ENCODE assay signal across 27 mouse cellular contexts in genomic region chrX:20379347-20380014, GRCm38 (mm10). TPM values are rescaled to one million over a fixed set of nuclear protein-coding genes. Genes with fewer than 3 reads are reported as not detected.
DNase-seq lines count a peak whose midpoint lies in the region; ATAC-seq and TF ChIP-seq lines count a peak whose summit lies in the region.
"Had no signal": no experiment of that assay in that cellular context is flagged by ENCODE, and none has a peak within 500 bp of the region (broad histone marks: within the 10 kb centered on the region; RNA-seq: fewer than 3 reads in every experiment).

No protein-coding gene starts in this region.

- in situ Hi-C loops in CH12.LX (cut with MboI; ENCODE audit: low pct_ligation_motif_present, low pct_unique_long_range_greater_than_20kb, low sequenced_read_pairs): no loop called here

- no peak for TF ChIP-seq EP300 in CH12.LX (IDR thresholded peaks at IDR 0.05; ENCODE audit: low read length)

- no peak for TF ChIP-seq POLR2A in CH12.LX (IDR thresholded peaks at IDR 0.05; ENCODE audit: low read depth, low read length)
- no peak for TF ChIP-seq POLR2A in bone marrow macrophage, adult 2 months (IDR thresholded peaks at IDR 0.05; ENCODE audit: borderline replicate concordance, low read depth, low read length)
- no peak for TF ChIP-seq POLR2A in thymus, adult 2 months (IDR thresholded peaks at IDR 0.05; ENCODE audit: control insufficient read depth, extremely low read depth, insufficient read depth, low read length, poor library complexity)

- no peak for TF ChIP-seq RAD21 in CH12.LX (IDR thresholded peaks at IDR 0.05; ENCODE audit: low read depth, low read length)

- H3K27ac ChIP-seq in CH12.LX (ENCODE audit: insufficient read depth, low read depth): no peak overlapping the region
- H3K27ac ChIP-seq in bone marrow macrophage, adult 2 months (ENCODE audit: insufficient read depth, low read depth, low read length): peak overlapping the region; percentile 26; the same call in 1 of the 2 replicates
- no peak overlapping the region for H3K27ac ChIP-seq in thymus, adult 2 months (ENCODE audit: control insufficient read depth, insufficient read depth, low read length)
- H3K27ac ChIP-seq: embryonic facial prominence, embryonic 12.5 days; embryonic facial prominence, embryonic 15.5 days; gastrocnemius, adult 2 months; heart, embryonic 15.5 days; hindbrain, embryonic 12.5 days; hindbrain, embryonic 15.5 days had no signal

- H3K9me3 ChIP-seq in CH12.LX (replicated peaks; ENCODE audit: low read length): no peaks in the 10 kb centered on the region
- H3K9me3 ChIP-seq: embryonic facial prominence, embryonic 12.5 days; embryonic facial prominence, embryonic 15.5 days; heart, embryonic 12.5 days; heart, embryonic 15.5 days; hindbrain, embryonic 12.5 days; hindbrain, embryonic 15.5 days had no signal

- peak overlapping the region; percentile 48; the same call in 1 of the 2 replicates for H3K9ac ChIP-seq in CH12.LX (ENCODE audit: insufficient read depth, low read depth)
- H3K9ac ChIP-seq: embryonic facial prominence, embryonic 12.5 days; embryonic facial prominence, embryonic 15.5 days; forebrain, postnatal 0 days; heart, embryonic 12.5 days; heart, embryonic 15.5 days; hindbrain, embryonic 12.5 days; hindbrain, embryonic 15.5 days had no signal

- DNase-seq in CH12.LX (ENCODE audit: extremely low read depth): no peak
- no peak for DNase-seq in lung, postnatal 14 days
- no peak for DNase-seq in thymus, adult 2 months
- no peak for DNase-seq in heart, postnatal 25 days (ENCODE audit: low spot score)
- DNase-seq in cerebellum, postnatal 10 days: no peak
- DNase-seq: adrenal gland, postnatal 10 days; adrenal gland, postnatal 36 days; B cell, adult 2 months; cerebellum, adult 11-12 months; cerebellum, adult 8-10 months; cerebellum, postnatal 14 days; forebrain, postnatal 0 days; gastrocnemius, adult 2 months; gastrocnemius, postnatal 14 days; heart, adult 18-20 months; heart, postnatal 10 days had no signal

- H3K4me2 ChIP-seq in CH12.LX (ENCODE audit: insufficient read depth, low read depth, poor library complexity, severe bottlenecking): no peak overlapping the region
- H3K4me2 ChIP-seq: embryonic facial prominence, embryonic 12.5 days; embryonic facial prominence, embryonic 15.5 days; heart, embryonic 12.5 days; heart, embryonic 15.5 days; hindbrain, embryonic 12.5 days; hindbrain, embryonic 15.5 days had no signal

- H3K79me2 ChIP-seq in CH12.LX (replicated peaks; ENCODE audit: control insufficient read depth, extremely low read depth, insufficient read depth, poor library complexity, severe bottlenecking): peaks cover 20% of the 10 kb centered on the region

- H3K27me3 ChIP-seq in CH12.LX (replicated peaks): no peaks in the 10 kb centered on the region
- H3K27me3 ChIP-seq in thymus, adult 2 months (ENCODE audit: control insufficient read depth, insufficient read depth, low read length): no peaks in the 10 kb centered on the region
- H3K27me3 ChIP-seq: embryonic facial prominence, embryonic 12.5 days; embryonic facial prominence, embryonic 15.5 days; heart, embryonic 12.5 days; heart, embryonic 15.5 days; hindbrain, embryonic 12.5 days; hindbrain, embryonic 15.5 days had no signal

- dilution Hi-C loops in CH12.LX (cut with MboI; ENCODE audit: extremely low pct_ligation_motif_present, extremely low pct_unique_long_range_greater_than_20kb, low sequenced_read_pairs): no loop called here

- H3K4me3 ChIP-seq in CH12.LX (replicated peaks in 1 of 3; ENCODE audit: low read depth in 2 of 3, low read length in 2 of 3, poor library complexity in 1 of 3): no peak overlapping the region
- H3K4me3 ChIP-seq in bone marrow macrophage, adult 2 months (ENCODE audit: insufficient read depth, low read length): no peak overlapping the region
- H3K4me3 ChIP-seq in thymus, adult 2 months (ENCODE audit: control insufficient read depth, insufficient read depth, low read length): no peak overlapping the region
- H3K4me3 ChIP-seq: embryonic facial prominence, embryonic 12.5 days; embryonic facial prominence, embryonic 15.5 days; gastrocnemius, adult 2 months; heart, embryonic 12.5 days; heart, embryonic 15.5 days; hindbrain, embryonic 12.5 days; hindbrain, embryonic 15.5 days had no signal

- peaks cover 16 to 30% of the 10 kb centered on the region in 2 experiments for H3K36me3 ChIP-seq in CH12.LX (replicated peaks in 1 of 2; ENCODE audit: control insufficient read depth in 1 of 2, insufficient read depth in 1 of 2, low read length in 1 of 2)
- H3K36me3 ChIP-seq in thymus, adult 2 months (ENCODE audit: control insufficient read depth, insufficient read depth, low read length): no peaks in the 10 kb centered on the region
- H3K36me3 ChIP-seq: heart, embryonic 15.5 days had no signal

- intact Hi-C loops in heart, postnatal 25 days (cut with DNase I): no loop called here

- H3K4me1 ChIP-seq in CH12.LX (ENCODE audit: control insufficient read depth in 1 of 2, insufficient read depth in 2 of 2): peaks cover 3 to 6% of the 10 kb centered on the region in 2 experiments; a peak in 2 of 4 replicates
- peaks cover 9% of the 10 kb centered on the region for H3K4me1 ChIP-seq in bone marrow macrophage, adult 2 months (ENCODE audit: control insufficient read depth, insufficient read depth, low read length)
- no peaks in the 10 kb centered on the region for H3K4me1 ChIP-seq in thymus, adult 2 months (replicated peaks; ENCODE audit: control insufficient read depth, insufficient read depth, low read length)
- H3K4me1 ChIP-seq: embryonic facial prominence, embryonic 12.5 days; embryonic facial prominence, embryonic 15.5 days; heart, embryonic 12.5 days; heart, embryonic 15.5 days; hindbrain, embryonic 12.5 days; hindbrain, embryonic 15.5 days had no signal

- peak; percentile 91 for ATAC-seq in granulocyte monocyte progenitor cell, adult 5-6 weeks (replicated peaks; ENCODE audit: poor library complexity, severe bottlenecking)
- ATAC-seq in megakaryocyte-erythroid progenitor cell, adult 5-6 weeks (replicated peaks; ENCODE audit: low FRiP score, low TSS enrichment, poor library complexity, severe bottlenecking): 0 out of 2 replicates have a peak, but pooled peaks have one; percentile 18
- ATAC-seq: activated CD4-positive, CD25-positive, alpha-beta regulatory T cell, adult 4 months; forebrain, embryonic 14.5 days; forebrain, postnatal 0 days had no signal

- no peak for TF ChIP-seq CTCF in CH12.LX (conservative IDR thresholded peaks at IDR 0.05 in 1 of 2, IDR thresholded peaks at IDR 0.05 in 1 of 2; ENCODE audit: low read depth in 2 of 2, low read length in 2 of 2)
- no peak for TF ChIP-seq CTCF in bone marrow macrophage, adult 2 months (IDR thresholded peaks at IDR 0.05; ENCODE audit: low read depth, low read length)
- TF ChIP-seq CTCF in thymus, adult 2 months (IDR thresholded peaks at IDR 0.05; ENCODE audit: borderline replicate concordance, control insufficient read depth, extremely low read depth, insufficient read depth, low read length, poor library complexity): no peak

- 32% methylated on average over 7 of the region's 7 CpGs for WGBS in thymus, adult 2 months

TF ChIP-seq in CH12.LX, 34 proteins besides CTCF, POLR2A, EP300 and RAD21:
- TF ChIP-seq ETS1 (conservative IDR thresholded peaks at IDR 0.05; ENCODE audit: low read depth, low read length) (no peak), BHLHE40 (IDR thresholded peaks at IDR 0.05; ENCODE audit: low read depth, low read length) (0 out of 2 replicates have a peak, but pooled peaks have one; percentile 14), UBTF (IDR thresholded peaks at IDR 0.05; ENCODE audit: low read depth, low read length) (no peak), ZKSCAN1 (IDR thresholded peaks at IDR 0.05; ENCODE audit: borderline replicate concordance, low read depth, low read length) (no peak)

RNA-seq across cellular contexts. Expression of gene Rp2, which starts 15.2 kb away (rescaled TPM):
- 34.7 and 34.9 TPM in 2 replicates for total RNA-seq in CH12.LX (2012; rRNA removed)
- total RNA-seq in CH12.LX (2014; rRNA removed): 67.6 and 79.3 TPM in 2 replicates
- 31.6 and 34.8 TPM in 2 replicates for polyA plus RNA-seq in CH12.LX (2012; ENCODE audit: insufficient read length, low read depth)
- 103 and 104 TPM in 2 replicates for polyA plus RNA-seq in bone marrow macrophage, adult 2 months (2012; ENCODE audit: insufficient read depth, insufficient read length, missing spikeins)
- total RNA-seq in granulocyte monocyte progenitor cell, adult 5-6 weeks (2014; fragmentation: Nextera tagmentation): 29.7 and 35.9 TPM in 2 replicates
- 48.0 and 67.7 TPM in 2 replicates for total RNA-seq in granulocyte monocyte progenitor cell, adult 5-6 weeks (2017)
- total RNA-seq in megakaryocyte-erythroid progenitor cell, adult 5-6 weeks (2014; fragmentation: Nextera tagmentation): 16.1 and 18.7 TPM in 2 replicates
- 21.7 and 26.5 TPM in 2 replicates for total RNA-seq in megakaryocyte-erythroid progenitor cell, adult 5-6 weeks (2017)
- polyA plus RNA-seq in thymus, adult 2 months (2012; rRNA removed): 8.1 TPM in 2 replicates
- total RNA-seq in heart, postnatal 25 days (2021): 10 to 100 TPM; 10.6 TPM

RNA-seq across cellular contexts. Expression of gene Jade3, which starts 46.0 kb away (rescaled TPM):
- total RNA-seq in CH12.LX (2012; rRNA removed) (11.8 and 14.2 TPM in 2 replicates), CH12.LX (2014; rRNA removed) (21.1 and 23.3 TPM in 2 replicates)
- polyA plus RNA-seq in CH12.LX (2012; ENCODE audit: insufficient read length, low read depth): 9.9 and 10.2 TPM in 2 replicates
- polyA plus RNA-seq in bone marrow macrophage, adult 2 months (2012; ENCODE audit: insufficient read depth, insufficient read length, missing spikeins): 2.5 and 2.7 TPM in 2 replicates
- 8.4 and 13.0 TPM in 2 replicates for total RNA-seq in granulocyte monocyte progenitor cell, adult 5-6 weeks (2014; fragmentation: Nextera tagmentation)
- 17.4 and 19.3 TPM in 2 replicates for total RNA-seq in granulocyte monocyte progenitor cell, adult 5-6 weeks (2017)
- total RNA-seq in megakaryocyte-erythroid progenitor cell, adult 5-6 weeks (2014; fragmentation: Nextera tagmentation): 10.7 and 13.9 TPM in 2 replicates
- total RNA-seq in megakaryocyte-erythroid progenitor cell, adult 5-6 weeks (2017): 19.5 and 20.2 TPM in 2 replicates
- polyA plus RNA-seq in thymus, adult 2 months (2012; rRNA removed): 1.8 and 2.4 TPM in 2 replicates
- total RNA-seq in heart, postnatal 25 days (2021): 1 to 10 TPM; 2.0 to 2.3 TPM
